Mouse (Mus musculus) hindbrain, embryonic 14.5 days (tissue): ENCODE results near the gene Raf1. TPM values are rescaled to one million over a fixed set of nuclear protein-coding genes. Genes with fewer than 3 reads are reported as not detected.

Source experiments
- ATAC-seq: fragments of 200-750 bp; cut with Nextera tagmentation; 2 replicates; pipeline ENCODE4 v1.8.0; 2017; ENCODE audit warnings: moderate number of reproducible peaks, mild to moderate bottlenecking, moderate TSS enrichment, moderate library complexity; ENCODE audit not compliant: low FRiP score
- DNase-seq: peaks from one replicate; pipeline ENCODE4 v3.0.0-alpha.2; 2015; ENCODE audit warnings: low spot score
- H3K27ac ChIP-seq: fragments of 300-500 bp; sonication (generic); 2 replicates; pipeline ENCODE4 v1.5.1; 2014; ENCODE audit warnings: mild to moderate bottlenecking, moderate library complexity
- H3K27me3 ChIP-seq: fragments of 300-500 bp; sonication (generic); 2 replicates; pipeline ENCODE4 v1.6.1; 2014; ENCODE audit warnings: mild to moderate bottlenecking, low read length, mixed read lengths; ENCODE audit not compliant: control insufficient read depth, insufficient read depth
- H3K36me3 ChIP-seq: fragments of 300-500 bp; sonication (generic); replicated peaks from 2 replicates; pipeline ENCODE4 v1.6.1; 2014; ENCODE audit not compliant: control insufficient read depth, insufficient read depth
- H3K4me1 ChIP-seq: fragments of 300-500 bp; sonication (generic); replicated peaks from 2 replicates; pipeline ENCODE4 v1.6.1; 2014; ENCODE audit warnings: antibody characterized with exemption, low read length, mixed read lengths; ENCODE audit not compliant: control insufficient read depth, insufficient read depth
- H3K4me2 ChIP-seq: fragments of 300-500 bp; sonication (generic); replicated peaks from 2 replicates; pipeline ENCODE4 v1.6.1; 2014; ENCODE audit warnings: mild to moderate bottlenecking, moderate library complexity
- H3K4me3 ChIP-seq: fragments of 300-500 bp; sonication (generic); replicated peaks from 2 replicates; pipeline ENCODE4 v1.5.1; 2014; ENCODE audit warnings: mild to moderate bottlenecking, low read length
- H3K9ac ChIP-seq: fragments of 300-500 bp; sonication (generic); 2 replicates; pipeline ENCODE4 v1.6.1; 2014
- H3K9me3 ChIP-seq: fragments of 300-500 bp; sonication (generic); 2 replicates; pipeline ENCODE4 v1.6.1; 2016; ENCODE audit warnings: low read length; ENCODE audit not compliant: control insufficient read depth
- WGBS: fragments of 180-500 bp; shearing (Covaris S2); extraction: QIAGEN DNeasy Blood & Tissue Kit; methylation state at CpG from one replicate; pipeline ENCODE4 v1.1.7; 2014; 5-methylcytosine and 5-hydroxymethylcytosine counted together
- polyA plus RNA-seq: library from polyadenylated mRNA; unstranded; fragments of >200 nt; fragmentation: Nextera tagmentation; extraction: Ambion mirVana; gene quantifications from 2 replicates; pipeline ENCODE4 v1.2.1, GENCODE M21; 2014

Gene Raf1
- polyA plus RNA-seq, 1 experiment from 2014 or later: 157 TPM

- Histone ChIP-seq H3K4me3 (no peak overlapping the region), H3K4me2 (no peak overlapping the region), H3K9ac (no peak overlapping the region), H3K4me1 (no peaks in the 10 kb centered on the region), H3K27me3 (no peaks in the 10 kb centered on the region), H3K9me3 (no peaks in the 10 kb centered on the region), H3K36me3 (peaks cover 96% of the 10 kb centered on the region), H3K27ac (no peak overlapping the region)
- ATAC-seq: no peak
- DNase-seq: no peak
- WGBS: 98% methylated on average over 2 of the region's 2 CpGs
Observed at GRCm38 (mm10) chr6:115634015-115634414, 42.4 kb downstream of the Raf1 start.

GRCm38 (mm10) chr6:115631056-115631795 lies 45.2 kb downstream of the Raf1 start:
- Histone ChIP-seq H3K27me3 (no peaks in the 10 kb centered on the region), H3K27ac (no peak overlapping the region), H3K4me3 (no peak overlapping the region), H3K36me3 (peaks cover 97% of the 10 kb centered on the region), H3K9me3 (no peaks in the 10 kb centered on the region), H3K4me1 (no peaks in the 10 kb centered on the region), H3K9ac (no peak overlapping the region), H3K4me2 (no peak overlapping the region)
- ATAC-seq: no peak
- 91% methylated on average over 3 of the region's 3 CpGs for WGBS
- DNase-seq: no peak

- Histone ChIP-seq H3K9me3 (no peaks in the 10 kb centered on the region), H3K27ac (no peak overlapping the region), H3K4me2 (no peak overlapping the region), H3K9ac (no peak overlapping the region), H3K36me3 (peaks cover 98% of the 10 kb centered on the region), H3K4me3 (no peak overlapping the region), H3K27me3 (no peaks in the 10 kb centered on the region), H3K4me1 (no peaks in the 10 kb centered on the region)
- ATAC-seq (no peak), DNase-seq (no peak)
- 94% methylated on average over 5 of the region's 5 CpGs for WGBS
Observed at GRCm38 (mm10) chr6:115626121-115626520, 50.3 kb downstream of the Raf1 start.

GRCm38 (mm10) chr6:115620942-115621341 lies 55.5 kb downstream of the Raf1 start:
- DNase-seq: no peak
- no peak overlapping the region for H3K9ac ChIP-seq
- H3K4me2 ChIP-seq: no peak overlapping the region
- 97% methylated on average over 1 of the region's 1 CpGs for WGBS
- no peak overlapping the region for H3K27ac ChIP-seq
- ATAC-seq: no peak
- no peaks in the 10 kb centered on the region for H3K9me3 ChIP-seq
- H3K4me3 ChIP-seq: no peak overlapping the region
- peaks cover 100% of the 10 kb centered on the region for H3K36me3 ChIP-seq
- H3K27me3 ChIP-seq: no peaks in the 10 kb centered on the region
- H3K4me1 ChIP-seq: no peaks in the 10 kb centered on the region

GRCm38 (mm10) chr6:115619818-115620217 lies 56.6 kb downstream of the Raf1 start:
- Histone ChIP-seq H3K4me2 (no peak overlapping the region), H3K36me3 (peaks cover 100% of the 10 kb centered on the region), H3K4me1 (no peaks in the 10 kb centered on the region), H3K4me3 (no peak overlapping the region), H3K27me3 (no peaks in the 10 kb centered on the region), H3K9me3 (no peaks in the 10 kb centered on the region), H3K27ac (no peak overlapping the region), H3K9ac (no peak overlapping the region)
- DNase-seq (no peak), ATAC-seq (no peak)
- 90% methylated on average over 10 of the region's 10 CpGs for WGBS

GRCm38 (mm10) chr6:115615983-115616382 lies 60.5 kb downstream of the Raf1 start:
- Histone ChIP-seq H3K27ac (no peak overlapping the region), H3K9ac (no peak overlapping the region), H3K36me3 (peaks cover 100% of the 10 kb centered on the region), H3K4me3 (no peak overlapping the region), H3K9me3 (no peaks in the 10 kb centered on the region), H3K4me1 (no peaks in the 10 kb centered on the region), H3K27me3 (no peaks in the 10 kb centered on the region), H3K4me2 (no peak overlapping the region)
- WGBS: 91% methylated on average over 3 of the region's 3 CpGs
- no peak for DNase-seq
- no peak for ATAC-seq

GRCm38 (mm10) chr6:115613793-115614192 lies 62.6 kb downstream of the Raf1 start:
- Histone ChIP-seq H3K36me3 (peaks cover 94% of the 10 kb centered on the region), H3K9me3 (no peaks in the 10 kb centered on the region), H3K4me2 (no peak overlapping the region), H3K4me1 (no peaks in the 10 kb centered on the region), H3K27me3 (no peaks in the 10 kb centered on the region), H3K4me3 (no peak overlapping the region), H3K27ac (no peak overlapping the region), H3K9ac (no peak overlapping the region)
- DNase-seq (no peak), ATAC-seq (no peak)

- Histone ChIP-seq H3K4me2 (no peak overlapping the region), H3K36me3 (peaks cover 70% of the 10 kb centered on the region), H3K27ac (no peak overlapping the region), H3K27me3 (no peaks in the 10 kb centered on the region), H3K9me3 (no peaks in the 10 kb centered on the region), H3K4me1 (no peaks in the 10 kb centered on the region), H3K9ac (no peak overlapping the region), H3K4me3 (no peak overlapping the region)
- ATAC-seq: no peak
- 92% methylated on average over 5 of the region's 5 CpGs for WGBS
- DNase-seq: no peak
Observed at GRCm38 (mm10) chr6:115610301-115610700, 66.1 kb downstream of the Raf1 start.

- Histone ChIP-seq H3K4me3 (no peak overlapping the region), H3K27me3 (no peaks in the 10 kb centered on the region), H3K4me2 (no peak overlapping the region), H3K27ac (no peak overlapping the region), H3K4me1 (no peaks in the 10 kb centered on the region), H3K9me3 (no peaks in the 10 kb centered on the region), H3K36me3 (peaks cover 58% of the 10 kb centered on the region), H3K9ac (no peak overlapping the region)
- ATAC-seq (no peak), DNase-seq (no peak)
- 66% methylated on average over 3 of the region's 3 CpGs for WGBS
Observed at GRCm38 (mm10) chr6:115609121-115609520, 67.3 kb downstream of the Raf1 start.

GRCm38 (mm10) chr6:115607429-115607828 lies 69.0 kb downstream of the Raf1 start:
- H3K4me3 ChIP-seq: no peak overlapping the region
- H3K9me3 ChIP-seq: no peaks in the 10 kb centered on the region
- whole genome bisulfite sequencing: 67% methylated on average over 4 of the region's 4 CpGs
- DNase-seq (no peak), ATAC-seq (no peak)
- H3K9ac ChIP-seq: no peak overlapping the region
- peaks cover 41% of the 10 kb centered on the region for H3K36me3 ChIP-seq
- H3K4me2 ChIP-seq: no peak overlapping the region
- no peak overlapping the region for H3K27ac ChIP-seq
- H3K27me3 ChIP-seq: no peaks in the 10 kb centered on the region
- H3K4me1 ChIP-seq: peaks cover 8% of the 10 kb centered on the region
